Mouse (Mus musculus): Measurements from ENCODE around the gene Mxra8. TPM values are rescaled to one million over a fixed set of nuclear protein-coding genes. Genes with fewer than 3 reads are reported as not detected.

Gene Mxra8
- polyA plus RNA-seq, 1 experiment from 2014 or later, result 49.3 TPM

GRCm38 (mm10) chr4:155861787-155862186 is 22.3 kb downstream of the Mxra8 start:
- H3K9me3 ChIP-seq (ENCODE audit: control insufficient read depth, low read length), result no peaks in the 10 kb centered on the region
- H3K36me3 ChIP-seq (ENCODE audit: control insufficient read depth, insufficient read depth, low read length), result no peaks in the 10 kb centered on the region; the same call in 1 of the 2 replicates
- no peak overlapping the region for H3K4me3 ChIP-seq (ENCODE audit: low read depth, low read length)
- DNase-seq (ENCODE audit: low spot score) (no peak), ATAC-seq (ENCODE audit: insufficient number of reproducible peaks, low FRiP score, low TSS enrichment, low read depth) (no peak)
- H3K9ac ChIP-seq (ENCODE audit: low read length), result no peak overlapping the region
- H3K4me2 ChIP-seq (ENCODE audit: low read depth, severe bottlenecking), result no peak overlapping the region
- WGBS, result 88% methylated on average over 7 of the region's 7 CpGs
- H3K27me3 ChIP-seq (ENCODE audit: control insufficient read depth, insufficient read depth, low read length), result no peaks in the 10 kb centered on the region
- H3K4me1 ChIP-seq (ENCODE audit: control insufficient read depth, insufficient read depth, low read length), result no peaks in the 10 kb centered on the region
- H3K27ac ChIP-seq (replicated peaks; ENCODE audit: low read depth, low read length), result no peak overlapping the region

- no peak within 1 kb of the TSS for H3K27ac ChIP-seq (replicated peaks; ENCODE audit: low read depth, low read length)
- ATAC-seq (ENCODE audit: insufficient number of reproducible peaks, low FRiP score, low TSS enrichment, low read depth) (no peak), DNase-seq (ENCODE audit: low spot score) (no peak)
- no peak within 1 kb of the TSS for H3K4me3 ChIP-seq (ENCODE audit: low read depth, low read length)
- H3K4me1 ChIP-seq (ENCODE audit: control insufficient read depth, insufficient read depth, low read length), result no peaks in the 10 kb centered on the region
- H3K27me3 ChIP-seq (ENCODE audit: control insufficient read depth, insufficient read depth, low read length), result no peaks in the 10 kb centered on the region
- H3K9ac ChIP-seq (ENCODE audit: low read length), result no peak within 1 kb of the TSS
- WGBS, result 77% methylated on average over 5 of the region's 5 CpGs
- no peaks in the 10 kb centered on the region for H3K9me3 ChIP-seq (ENCODE audit: control insufficient read depth, low read length)
- H3K36me3 ChIP-seq (ENCODE audit: control insufficient read depth, insufficient read depth, low read length), result no peaks in the 10 kb centered on the region; the same call in 1 of the 2 replicates
- no peak within 1 kb of the TSS for H3K4me2 ChIP-seq (ENCODE audit: low read depth, severe bottlenecking)
Observed at GRCm38 (mm10) chr4:155863001-155863400, 23.5 kb downstream of the Mxra8 start, which contains the start of gene Tas1r3. Tas1r3 (minus strand) TSS chr4:155863362.

GRCm38 (mm10) chr4:155868614-155869298 is 29.3 kb downstream of the Mxra8 start:
- H3K4me1 ChIP-seq (ENCODE audit: control insufficient read depth, insufficient read depth, low read length), result peaks cover 6% of the 10 kb centered on the region
- no peak overlapping the region for H3K27ac ChIP-seq (replicated peaks; ENCODE audit: low read depth, low read length)
- H3K4me2 ChIP-seq (ENCODE audit: low read depth, severe bottlenecking), result peak overlapping the region; percentile 96
- no peak for DNase-seq (ENCODE audit: low spot score)
- peaks cover 6% of the 10 kb centered on the region for H3K36me3 ChIP-seq (ENCODE audit: control insufficient read depth, insufficient read depth, low read length)
- H3K4me3 ChIP-seq (ENCODE audit: low read depth, low read length), result peak overlapping the region; percentile 77
- no peaks in the 10 kb centered on the region for H3K9me3 ChIP-seq (ENCODE audit: control insufficient read depth, low read length)
- H3K9ac ChIP-seq (ENCODE audit: low read length), result peak overlapping the region; percentile 75
- H3K27me3 ChIP-seq (ENCODE audit: control insufficient read depth, insufficient read depth, low read length), result no peaks in the 10 kb centered on the region
- 13% methylated on average over 22 of the region's 22 CpGs for WGBS
- ATAC-seq (ENCODE audit: insufficient number of reproducible peaks, low FRiP score, low TSS enrichment, low read depth), result peak; percentile 3

- Histone ChIP-seq H3K9me3 (ENCODE audit: control insufficient read depth, low read length) (no peaks in the 10 kb centered on the region), H3K4me1 (ENCODE audit: control insufficient read depth, insufficient read depth, low read length) (peaks cover 6% of the 10 kb centered on the region), H3K36me3 (ENCODE audit: control insufficient read depth, insufficient read depth, low read length) (peaks cover 8% of the 10 kb centered on the region), H3K27me3 (ENCODE audit: control insufficient read depth, insufficient read depth, low read length) (no peaks in the 10 kb centered on the region), H3K27ac (replicated peaks; ENCODE audit: low read depth, low read length) (no peak within 1 kb of the TSS; the same call in 1 of the 2 replicates), H3K4me2 (ENCODE audit: low read depth, severe bottlenecking) (peak within 1 kb of the TSS; percentile 96), H3K9ac (ENCODE audit: low read length) (peak within 1 kb of the TSS; percentile 75), H3K4me3 (ENCODE audit: low read depth, low read length) (peak within 1 kb of the TSS; percentile 77)
- WGBS, result under 1% methylated on average over 63 of the region's 63 CpGs
- DNase-seq (ENCODE audit: low spot score) (peak; percentile 96), ATAC-seq (ENCODE audit: insufficient number of reproducible peaks, low FRiP score, low TSS enrichment, low read depth) (peak; percentile 96)
Observed at GRCm38 (mm10) chr4:155869317-155870033, 30.0 kb downstream of the Mxra8 start, which contains the start of the genes Cptp and Ints11. Cptp (minus strand) TSS chr4:155869440. Ints11 (plus strand) TSS chr4:155869546.

- Histone ChIP-seq H3K4me3 (ENCODE audit: low read depth, low read length) (no peak overlapping the region), H3K4me2 (ENCODE audit: low read depth, severe bottlenecking) (no peak overlapping the region), H3K27ac (replicated peaks; ENCODE audit: low read depth, low read length) (no peak overlapping the region), H3K9ac (ENCODE audit: low read length) (no peak overlapping the region), H3K9me3 (ENCODE audit: control insufficient read depth, low read length) (no peaks in the 10 kb centered on the region), H3K4me1 (ENCODE audit: control insufficient read depth, insufficient read depth, low read length) (peaks cover 6% of the 10 kb centered on the region), H3K36me3 (ENCODE audit: control insufficient read depth, insufficient read depth, low read length) (peaks cover 18% of the 10 kb centered on the region), H3K27me3 (ENCODE audit: control insufficient read depth, insufficient read depth, low read length) (no peaks in the 10 kb centered on the region)
- no peak for ATAC-seq (ENCODE audit: insufficient number of reproducible peaks, low FRiP score, low TSS enrichment, low read depth)
- no peak for DNase-seq (ENCODE audit: low spot score)
- WGBS, result 95% methylated on average over 7 of the region's 7 CpGs
Observed at GRCm38 (mm10) chr4:155871404-155871803, 31.9 kb downstream of the Mxra8 start.

GRCm38 (mm10) chr4:155883587-155883986 is 44.1 kb downstream of the Mxra8 start:
- Histone ChIP-seq H3K9ac (ENCODE audit: low read length) (no peak overlapping the region), H3K36me3 (ENCODE audit: control insufficient read depth, insufficient read depth, low read length) (peaks cover 19% of the 10 kb centered on the region; the same call in 1 of the 2 replicates), H3K4me3 (ENCODE audit: low read depth, low read length) (no peak overlapping the region), H3K4me1 (ENCODE audit: control insufficient read depth, insufficient read depth, low read length) (no peaks in the 10 kb centered on the region), H3K9me3 (ENCODE audit: control insufficient read depth, low read length) (no peaks in the 10 kb centered on the region), H3K4me2 (ENCODE audit: low read depth, severe bottlenecking) (no peak overlapping the region), H3K27ac (replicated peaks; ENCODE audit: low read depth, low read length) (no peak overlapping the region), H3K27me3 (ENCODE audit: control insufficient read depth, insufficient read depth, low read length) (no peaks in the 10 kb centered on the region)
- ATAC-seq (ENCODE audit: insufficient number of reproducible peaks, low FRiP score, low TSS enrichment, low read depth) (no peak), DNase-seq (ENCODE audit: low spot score) (no peak)
- 87% methylated on average over 3 of the region's 3 CpGs for WGBS

GRCm38 (mm10) chr4:155886330-155886729 is 46.9 kb downstream of the Mxra8 start:
- WGBS, result 92% methylated on average over 5 of the region's 5 CpGs
- Histone ChIP-seq H3K27ac (replicated peaks; ENCODE audit: low read depth, low read length) (no peak overlapping the region), H3K4me1 (ENCODE audit: control insufficient read depth, insufficient read depth, low read length) (peaks cover 3% of the 10 kb centered on the region; the same call in 1 of the 2 replicates), H3K9ac (ENCODE audit: low read length) (no peak overlapping the region), H3K4me2 (ENCODE audit: low read depth, severe bottlenecking) (no peak overlapping the region), H3K4me3 (ENCODE audit: low read depth, low read length) (no peak overlapping the region), H3K27me3 (ENCODE audit: control insufficient read depth, insufficient read depth, low read length) (no peaks in the 10 kb centered on the region), H3K36me3 (ENCODE audit: control insufficient read depth, insufficient read depth, low read length) (peaks cover 26% of the 10 kb centered on the region; the same call in 1 of the 2 replicates), H3K9me3 (ENCODE audit: control insufficient read depth, low read length) (no peaks in the 10 kb centered on the region)
- ATAC-seq (ENCODE audit: insufficient number of reproducible peaks, low FRiP score, low TSS enrichment, low read depth), result no peak
- no peak for DNase-seq (ENCODE audit: low spot score)

GRCm38 (mm10) chr4:155887674-155888073 is 48.2 kb downstream of the Mxra8 start:
- WGBS, result 89% methylated on average over 10 of the region's 10 CpGs
- no peak overlapping the region for H3K4me3 ChIP-seq (ENCODE audit: low read depth, low read length)
- no peaks in the 10 kb centered on the region for H3K27me3 ChIP-seq (ENCODE audit: control insufficient read depth, insufficient read depth, low read length)
- DNase-seq (ENCODE audit: low spot score), result no peak
- no peak overlapping the region for H3K4me2 ChIP-seq (ENCODE audit: low read depth, severe bottlenecking)
- peaks cover 5% of the 10 kb centered on the region for H3K4me1 ChIP-seq (ENCODE audit: control insufficient read depth, insufficient read depth, low read length)
- no peak for ATAC-seq (ENCODE audit: insufficient number of reproducible peaks, low FRiP score, low TSS enrichment, low read depth)
- no peak overlapping the region for H3K9ac ChIP-seq (ENCODE audit: low read length)
- no peak overlapping the region for H3K27ac ChIP-seq (replicated peaks; ENCODE audit: low read depth, low read length)
- peaks cover 26% of the 10 kb centered on the region; the same call in 1 of the 2 replicates for H3K36me3 ChIP-seq (ENCODE audit: control insufficient read depth, insufficient read depth, low read length)
- H3K9me3 ChIP-seq (ENCODE audit: control insufficient read depth, low read length), result no peaks in the 10 kb centered on the region
